Mouse (Mus musculus): ENCODE data around the gene Rsrc2.
"Not testable (repeated sequence)": the region's sequence is repeated elsewhere in the genome, so short reads cannot be mapped to it uniquely, and the experiment has no call there.

The Rsrc2 gene

GRCm38 (mm10) chr5:123749065-123750064, at the start of gene Rsrc2, which contains the start of gene Kntc1:
Rsrc2 (minus strand) TSS chr5:123749414.
Kntc1 (plus strand) TSS chr5:123749716.
- peak; percentile 99 for DNase-seq (ENCODE audit: low read depth, low spot score)

GRCm38 (mm10) chr5:123793081-123793480, 43.9 kb upstream of the Rsrc2 start:
- DNase-seq (ENCODE audit: low read depth, low spot score) = peak; percentile 55

GRCm38 (mm10) chr5:123788976-123789375, 39.8 kb upstream of the Rsrc2 start:
- peak; percentile 74 for DNase-seq (ENCODE audit: low read depth, low spot score)

DNA sequence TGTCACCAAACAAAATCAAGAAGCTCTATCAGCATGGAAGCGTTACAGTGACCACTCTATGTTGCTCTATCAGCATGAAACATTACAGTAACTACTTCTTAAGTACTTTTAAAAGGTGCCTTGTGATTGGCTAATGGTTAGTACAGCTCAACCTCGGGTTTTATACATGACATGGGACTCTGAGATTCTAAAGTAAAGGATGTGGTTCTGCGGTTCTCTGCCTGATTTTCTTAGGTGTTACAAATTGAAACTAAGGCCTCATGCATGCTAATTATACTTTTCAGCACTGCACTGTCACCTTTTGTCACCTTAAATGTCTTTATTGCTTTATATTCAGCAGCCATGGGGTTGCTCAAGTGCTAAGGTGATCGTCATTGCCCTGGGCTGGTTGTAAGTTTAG, 32.6 kb upstream of the Rsrc2 start:
- no peak for DNase-seq (ENCODE audit: low read depth, low spot score)

- DNase-seq (ENCODE audit: low read depth, low spot score) = no peak
These were observed 31.5 kb upstream of the Rsrc2 start for GRCm38 (mm10) chr5:123780716-123781115.

DNA sequence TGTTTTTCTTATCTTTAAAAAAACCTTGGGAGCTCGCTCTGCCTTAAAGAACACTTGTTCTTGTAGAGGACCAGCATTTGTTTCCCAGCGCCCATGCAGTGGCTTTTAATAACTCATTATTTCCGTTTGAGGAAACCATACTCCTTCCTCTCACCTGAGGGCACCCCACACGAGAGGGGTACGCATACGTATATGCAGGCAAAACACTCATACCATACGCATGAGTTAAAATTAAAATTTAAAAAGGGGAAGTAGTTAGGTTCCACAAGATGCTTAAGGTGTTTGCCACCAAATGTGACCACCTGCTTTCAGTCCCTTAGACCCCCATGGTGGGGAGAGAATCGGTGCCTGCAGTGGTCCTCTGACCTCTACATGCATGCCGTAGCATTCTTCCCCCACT, 24.2 kb upstream of the Rsrc2 start:
- no peak for DNase-seq (ENCODE audit: low read depth, low spot score)

- not testable (repeated sequence) for DNase-seq (ENCODE audit: low read depth, low spot score)
These were observed 17.2 kb upstream of the Rsrc2 start for GRCm38 (mm10) chr5:123766455-123766854.

DNA sequence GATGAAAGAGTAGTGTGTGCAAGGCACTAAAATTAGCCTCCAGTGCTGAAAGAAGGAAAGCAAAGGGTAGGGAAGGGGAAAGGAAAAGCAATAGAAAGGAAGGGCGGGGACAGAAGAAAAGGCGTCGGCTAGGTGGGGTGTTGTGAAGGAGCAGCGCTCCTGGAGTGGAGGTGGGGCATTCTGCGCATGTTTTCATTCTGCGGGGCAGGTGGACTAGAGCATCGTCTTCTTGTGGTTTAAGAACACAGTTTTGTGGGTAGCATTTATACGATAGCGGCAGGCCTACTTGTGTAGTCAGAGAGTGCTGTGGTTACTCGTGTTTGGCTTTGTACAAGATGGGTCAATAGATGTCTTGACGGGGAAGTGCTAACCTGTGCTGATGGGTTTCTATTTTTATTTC, 16.3 kb upstream of the Rsrc2 start:
- no peak for DNase-seq (ENCODE audit: low read depth, low spot score)

DNA sequence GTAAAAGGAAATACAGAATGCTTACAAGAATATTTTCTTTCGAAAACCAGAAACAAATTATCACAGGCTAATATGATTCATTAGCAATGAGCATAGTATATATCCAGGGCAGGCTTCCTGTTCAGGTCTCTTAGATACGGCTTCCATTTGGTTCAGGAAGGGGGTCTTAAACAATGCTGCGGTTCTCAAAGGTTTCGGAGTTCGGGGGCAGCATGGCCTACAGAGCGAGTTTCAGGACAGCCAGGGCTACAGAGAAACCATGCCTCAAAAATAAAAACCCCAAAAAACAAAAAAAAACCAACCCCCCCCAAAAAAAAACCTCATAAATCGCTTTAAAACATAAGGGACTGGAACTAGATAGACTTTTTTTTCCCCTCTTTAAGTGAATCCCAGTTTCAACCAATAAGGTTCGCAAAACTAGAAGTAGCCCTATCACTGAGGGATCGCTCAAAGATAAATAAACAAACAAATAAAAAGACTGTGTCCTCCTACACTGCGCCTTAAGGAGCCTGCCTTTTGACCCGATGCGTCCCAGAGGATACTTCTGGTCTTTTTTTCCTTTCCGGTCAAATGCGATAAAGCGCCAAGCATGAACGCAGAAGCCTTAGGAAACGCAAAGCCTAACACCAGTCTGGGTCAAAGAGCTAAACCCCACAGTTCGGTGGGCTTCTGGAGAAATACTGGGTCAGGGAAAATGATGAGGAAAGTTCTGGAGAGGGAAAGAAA, 712 bp downstream of the Rsrc2 start:
- peak; percentile 23 for DNase-seq (ENCODE audit: low read depth, low spot score)

DNA sequence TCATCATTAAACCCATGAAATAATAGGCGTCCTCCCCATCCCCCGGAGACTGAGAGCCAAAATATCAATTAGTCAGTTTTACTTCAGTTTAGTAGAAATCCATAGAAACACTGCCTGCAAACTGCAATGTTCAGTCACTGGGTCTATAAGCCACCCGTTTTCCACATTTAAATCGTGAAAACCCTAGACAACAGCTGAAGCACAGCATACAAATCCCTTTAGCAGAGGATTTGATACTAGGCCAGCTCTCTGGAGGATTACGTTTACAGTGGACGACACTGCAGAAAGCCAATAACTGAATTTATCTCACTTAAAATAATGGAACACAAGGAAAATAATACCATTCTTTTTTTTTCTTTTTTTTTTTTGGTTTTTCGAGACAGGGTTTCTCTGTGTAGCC, 1.6 kb downstream of the Rsrc2 start:
- DNase-seq (ENCODE audit: low read depth, low spot score) = no peak

DNA sequence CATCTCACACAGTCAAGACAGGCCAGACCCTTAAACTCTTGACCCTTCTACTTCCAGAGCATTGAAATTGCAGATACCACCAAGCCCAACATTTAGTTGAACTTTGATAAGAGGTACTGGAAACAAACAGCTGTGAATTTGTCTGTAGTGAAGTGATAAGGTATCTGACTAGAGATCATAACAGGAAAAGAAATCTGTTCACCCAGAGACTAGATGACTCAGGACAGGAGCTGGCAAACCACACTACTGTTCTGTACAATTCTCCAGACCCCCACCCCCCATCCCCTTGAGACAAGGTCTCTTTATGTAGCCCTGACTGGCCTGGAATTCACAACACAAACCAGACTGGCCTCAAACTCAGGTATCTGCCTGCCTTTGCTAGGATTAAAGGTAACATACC, 3.0 kb downstream of the Rsrc2 start:
- peak; percentile 30 for DNase-seq (ENCODE audit: low read depth, low spot score)

DNA sequence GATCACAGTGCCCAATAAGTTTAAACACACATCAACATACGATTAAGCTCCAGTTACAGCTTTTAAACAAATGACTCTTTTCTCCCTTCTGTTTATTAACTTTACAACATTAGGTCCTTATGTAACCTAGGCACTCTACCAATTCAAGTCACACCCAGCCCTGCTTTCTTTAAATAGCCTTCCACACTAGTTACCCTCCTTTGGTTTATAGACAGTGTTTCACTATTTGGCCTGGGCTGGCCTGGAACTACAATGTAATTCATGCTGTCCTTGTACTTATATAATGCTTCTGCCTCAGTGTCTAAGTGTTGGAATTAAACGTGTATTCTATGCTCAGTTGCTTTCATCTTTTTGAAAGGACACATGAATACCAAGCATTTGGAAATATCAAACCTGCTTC, 4.9 kb downstream of the Rsrc2 start:
- DNase-seq (ENCODE audit: low read depth, low spot score) = no peak

- no peak for DNase-seq (ENCODE audit: low read depth, low spot score)
These were observed 18.2 kb downstream of the Rsrc2 start for GRCm38 (mm10) chr5:123730981-123731380.

GRCm38 (mm10) chr5:123723816-123724215, 25.4 kb downstream of the Rsrc2 start:
- peak; percentile 72 for DNase-seq (ENCODE audit: low read depth, low spot score)

DNA sequence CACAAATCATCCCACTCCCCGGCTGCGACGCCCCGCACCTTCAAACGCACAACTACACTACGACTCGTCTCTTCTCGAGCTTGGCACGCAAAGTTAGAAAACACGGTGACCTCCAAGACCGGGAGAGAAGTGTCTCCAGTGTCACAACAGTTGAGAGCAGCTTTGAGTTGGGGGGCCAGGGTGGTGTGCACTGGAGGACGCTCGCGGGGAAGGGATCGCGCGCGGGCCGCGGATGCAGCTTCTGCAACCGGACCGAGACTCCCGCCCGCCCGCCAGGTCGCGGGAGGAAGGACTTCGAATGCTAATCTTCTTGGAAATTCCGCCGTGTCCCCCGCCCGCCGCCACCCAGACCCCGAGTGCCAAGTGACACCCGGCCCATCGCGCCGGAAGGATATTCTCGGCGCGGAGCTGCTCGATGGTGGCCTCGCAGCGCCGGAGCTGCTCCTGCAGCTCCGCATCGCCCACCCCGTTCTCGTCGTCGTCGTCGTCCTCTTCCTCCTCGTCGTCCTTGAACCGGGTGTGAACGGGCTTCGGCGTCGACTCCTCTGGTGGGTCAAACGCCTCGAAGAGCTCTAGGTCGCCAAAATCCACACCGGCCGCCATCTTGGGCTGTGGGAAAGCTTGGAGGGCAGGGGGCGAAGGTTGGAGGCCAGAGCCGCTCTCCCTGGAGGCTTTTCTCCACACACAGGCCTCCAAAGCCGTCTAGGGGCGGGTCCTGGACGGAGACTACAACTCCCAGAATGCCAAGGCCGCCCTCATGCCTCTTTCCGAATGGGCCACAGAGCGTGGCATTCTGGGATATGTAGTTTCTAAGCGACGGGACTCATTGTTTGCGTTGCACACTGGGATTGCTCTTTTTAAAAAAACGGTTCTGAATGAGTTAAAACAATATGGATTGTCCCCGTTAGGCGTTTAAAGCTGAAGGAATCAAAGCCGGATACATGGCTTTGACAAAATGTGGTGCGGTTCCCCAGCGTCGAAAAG, 28.6 kb downstream of the Rsrc2 start, which contains the start of gene Zcchc8:
Zcchc8 (minus strand) TSS at position 773 of the 984 bp plus-strand sequence.
- DNase-seq (ENCODE audit: low read depth, low spot score) = peak; percentile 98

DNA sequence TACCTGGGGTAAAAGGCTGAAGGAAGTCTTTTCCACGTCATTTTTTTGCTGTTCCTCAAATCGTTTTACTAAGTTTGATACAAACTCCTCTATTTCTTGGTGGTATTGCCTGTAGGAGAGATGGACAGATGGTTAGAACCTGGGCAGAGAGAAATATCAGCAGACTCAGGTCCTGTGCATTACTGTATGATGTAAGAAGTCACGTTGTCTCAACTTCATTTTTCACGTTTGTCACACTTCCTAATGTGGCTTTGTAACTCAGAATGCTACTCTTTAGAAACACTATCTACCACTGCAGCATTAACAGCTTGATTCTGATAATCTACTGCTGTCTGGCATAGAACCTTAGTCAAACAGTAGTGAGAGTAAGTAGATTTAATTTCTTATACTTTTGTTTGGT, 34.6 kb downstream of the Rsrc2 start:
- no peak for DNase-seq (ENCODE audit: low read depth, low spot score)

- no peak for DNase-seq (ENCODE audit: low read depth, low spot score)
These were observed 35.4 kb downstream of the Rsrc2 start for GRCm38 (mm10) chr5:123713782-123714181.

DNA sequence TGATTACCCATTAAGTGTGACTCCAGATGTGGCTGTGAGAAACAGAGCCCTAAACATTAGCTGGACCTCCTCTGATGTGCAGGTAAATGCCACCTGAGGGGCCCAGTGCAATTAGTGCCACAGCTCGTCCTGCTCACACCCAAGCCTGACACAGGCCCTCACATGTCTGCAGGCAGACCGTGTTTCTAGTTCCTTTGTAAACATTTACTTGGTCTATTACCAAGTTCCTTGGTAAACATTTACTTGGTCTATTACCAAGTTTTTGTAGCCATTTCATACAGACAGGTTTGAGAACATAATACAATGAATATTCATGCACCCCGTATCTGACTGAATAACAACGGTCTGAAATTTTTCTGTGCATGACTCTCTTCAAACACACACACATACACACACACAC, 39.6 kb downstream of the Rsrc2 start:
- DNase-seq (ENCODE audit: low read depth, low spot score) = no peak

DNA sequence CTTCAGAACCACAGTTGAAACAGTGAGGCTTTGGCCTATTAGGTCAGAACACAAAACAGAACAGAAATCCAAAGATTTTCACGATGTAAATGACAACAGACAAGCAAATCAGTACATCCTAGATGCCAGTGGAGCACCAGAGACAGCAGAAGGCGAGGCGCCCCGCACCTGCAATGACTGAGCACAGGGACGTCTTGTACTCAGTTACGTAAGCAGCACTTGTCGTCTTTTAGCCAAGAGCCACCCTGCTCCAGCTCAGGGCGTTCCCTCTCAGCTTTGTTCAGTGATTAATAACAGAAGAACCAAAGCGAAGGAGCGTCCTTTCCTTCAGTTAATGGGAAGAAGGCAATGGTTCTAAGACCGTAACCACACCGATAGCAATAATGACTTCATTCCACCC, 40.6 kb downstream of the Rsrc2 start:
- DNase-seq (ENCODE audit: low read depth, low spot score) = no peak

GRCm38 (mm10) chr5:123700625-123701024, 48.6 kb downstream of the Rsrc2 start:
- DNase-seq (ENCODE audit: low read depth, low spot score) = no peak

GRCm38 (mm10) chr5:123699198-123699597, 50.0 kb downstream of the Rsrc2 start:
- peak; percentile 86 for DNase-seq (ENCODE audit: low read depth, low spot score)
